Mouse (Mus musculus) hindbrain, embryonic 13.5 days (tissue): ENCODE measurements at regions not wholly inside any gene's neighbourhood (a gene's known extent, or its start where the extent isn't known, plus 50 kb on each side); places are given as distances from the start of the nearest gene placed in this dataset.

Experiments
- ATAC-seq: fragments of 200-750 bp; cut with Nextera tagmentation; 2 replicates; pipeline ENCODE4 v1.8.0; 2017; ENCODE audit warnings: moderate TSS enrichment; ENCODE audit not compliant: low FRiP score
- H3K27ac ChIP-seq: fragments of 300-500 bp; sonication (generic); 2 replicates; pipeline ENCODE4 v1.5.1; 2015; ENCODE audit warnings: inconsistent platforms, mild to moderate bottlenecking, moderate library complexity
- H3K27me3 ChIP-seq: fragments of 300-500 bp; sonication (generic); 2 replicates; pipeline ENCODE4 v1.6.1; 2015; ENCODE audit warnings: mild to moderate bottlenecking, inconsistent platforms
- H3K36me3 ChIP-seq: fragments of 300-500 bp; sonication (generic); 2 replicates; pipeline ENCODE4 v1.6.1; 2015; ENCODE audit warnings: mild to moderate bottlenecking, inconsistent platforms
- H3K4me1 ChIP-seq: fragments of 300-500 bp; sonication (generic); replicated peaks from 2 replicates; pipeline ENCODE4 v1.6.1; 2015; ENCODE audit warnings: inconsistent platforms
- H3K4me2 ChIP-seq: fragments of 300-500 bp; sonication (generic); 2 replicates; pipeline ENCODE4 v1.6.1; 2015; ENCODE audit warnings: inconsistent platforms, mild to moderate bottlenecking, moderate library complexity
- H3K4me3 ChIP-seq: fragments of 300-500 bp; sonication (generic); 2 replicates; pipeline ENCODE4 v1.5.1; 2015; ENCODE audit warnings: mild to moderate bottlenecking, inconsistent platforms
- H3K9ac ChIP-seq: fragments of 300-500 bp; sonication (generic); 2 replicates; pipeline ENCODE4 v1.6.1; 2015; ENCODE audit warnings: mild to moderate bottlenecking, inconsistent platforms
- H3K9me3 ChIP-seq: fragments of 300-500 bp; sonication (generic); 2 replicates; pipeline ENCODE4 v1.6.1; 2016; ENCODE audit warnings: inconsistent platforms
- WGBS: fragments of 180-500 bp; shearing (Covaris S2); methylation state at CpG from one replicate; pipeline ENCODE4 v1.1.7; 2015; 5-methylcytosine and 5-hydroxymethylcytosine counted together

- 81% methylated on average over 2 of the region's 2 CpGs for WGBS
- no peak for ATAC-seq
These were observed 2005.4 kb upstream of the Lrrc6 start for GRCm38 (mm10) chr15:68506093-68506492.

GRCm38 (mm10) chr15:68496438-68496837, 1995.7 kb upstream of the Lrrc6 start:
- H3K36me3 ChIP-seq, result no peaks in the 10 kb centered on the region
- no peak overlapping the region for H3K27ac ChIP-seq
- no peaks in the 10 kb centered on the region for H3K9me3 ChIP-seq
- no peak overlapping the region for H3K9ac ChIP-seq
- WGBS, result 90% methylated on average over 2 of the region's 2 CpGs
- H3K4me3 ChIP-seq, result no peak overlapping the region
- no peaks in the 10 kb centered on the region for H3K27me3 ChIP-seq
- H3K4me2 ChIP-seq, result no peak overlapping the region
- no peak for ATAC-seq
- no peaks in the 10 kb centered on the region for H3K4me1 ChIP-seq

More at GRCm38 (mm10) chr15:68506093-68506492, 2005.4 kb upstream of the Lrrc6 start:
- H3K9me3 ChIP-seq, result no peaks in the 10 kb centered on the region
- no peaks in the 10 kb centered on the region for H3K27me3 ChIP-seq
- no peak overlapping the region for H3K4me3 ChIP-seq
- H3K4me1 ChIP-seq, result peaks cover 13% of the 10 kb centered on the region
- H3K4me2 ChIP-seq, result no peak overlapping the region
- no peaks in the 10 kb centered on the region for H3K36me3 ChIP-seq
- H3K27ac ChIP-seq, result no peak overlapping the region
- H3K9ac ChIP-seq, result no peak overlapping the region

- no peaks in the 10 kb centered on the region for H3K36me3 ChIP-seq
- WGBS, result 89% methylated on average over 1 of the region's 1 CpGs
These were observed 1984.1 kb upstream of the Lrrc6 start for GRCm38 (mm10) chr15:68484789-68485188.

GRCm38 (mm10) chr15:68477745-68478144, 1977.0 kb upstream of the Lrrc6 start:
- WGBS, result 91% methylated on average over 5 of the region's 5 CpGs
- Histone ChIP-seq H3K4me1 (no peaks in the 10 kb centered on the region), H3K27me3 (no peaks in the 10 kb centered on the region), H3K4me3 (no peak overlapping the region), H3K9ac (no peak overlapping the region), H3K36me3 (no peaks in the 10 kb centered on the region), H3K27ac (no peak overlapping the region), H3K9me3 (no peaks in the 10 kb centered on the region), H3K4me2 (no peak overlapping the region)
- ATAC-seq, result no peak

More at GRCm38 (mm10) chr15:68484789-68485188, 1984.1 kb upstream of the Lrrc6 start:
- Histone ChIP-seq H3K4me2 (no peak overlapping the region), H3K27me3 (no peaks in the 10 kb centered on the region), H3K9ac (no peak overlapping the region), H3K4me1 (no peaks in the 10 kb centered on the region), H3K27ac (no peak overlapping the region), H3K9me3 (no peaks in the 10 kb centered on the region), H3K4me3 (no peak overlapping the region)
- ATAC-seq, result no peak

- 93% methylated on average over 4 of the region's 4 CpGs for WGBS
- H3K9ac ChIP-seq, result no peak overlapping the region
- H3K27me3 ChIP-seq, result no peaks in the 10 kb centered on the region
- H3K9me3 ChIP-seq, result no peaks in the 10 kb centered on the region
- H3K36me3 ChIP-seq, result no peaks in the 10 kb centered on the region
- no peak overlapping the region for H3K4me2 ChIP-seq
- no peak overlapping the region for H3K27ac ChIP-seq
- no peaks in the 10 kb centered on the region for H3K4me1 ChIP-seq
- no peak overlapping the region for H3K4me3 ChIP-seq
- no peak for ATAC-seq
These were observed 1971.2 kb upstream of the Lrrc6 start for GRCm38 (mm10) chr15:68471928-68472327.

- no peak overlapping the region for H3K4me3 ChIP-seq
- H3K4me2 ChIP-seq, result no peak overlapping the region
- H3K9ac ChIP-seq, result no peak overlapping the region
- H3K36me3 ChIP-seq, result no peaks in the 10 kb centered on the region
- no peaks in the 10 kb centered on the region for H3K4me1 ChIP-seq
- no peaks in the 10 kb centered on the region for H3K9me3 ChIP-seq
- WGBS, result 76% methylated on average over 3 of the region's 3 CpGs
- no peak for ATAC-seq
- H3K27ac ChIP-seq, result no peak overlapping the region
- no peaks in the 10 kb centered on the region for H3K27me3 ChIP-seq
These were observed 1962.1 kb upstream of the Lrrc6 start for GRCm38 (mm10) chr15:68462851-68463250.

- Histone ChIP-seq H3K4me1 (no peaks in the 10 kb centered on the region), H3K27me3 (no peaks in the 10 kb centered on the region), H3K36me3 (no peaks in the 10 kb centered on the region), H3K4me2 (no peak overlapping the region), H3K9ac (no peak overlapping the region), H3K4me3 (no peak overlapping the region), H3K9me3 (no peaks in the 10 kb centered on the region), H3K27ac (no peak overlapping the region)
- no peak for ATAC-seq
- WGBS, result 64% methylated on average over 2 of the region's 2 CpGs
These were observed 1956.5 kb upstream of the Lrrc6 start for GRCm38 (mm10) chr15:68457239-68457638.

- 47% methylated on average over 2 of the region's 2 CpGs for WGBS
- H3K4me2 ChIP-seq, result no peak overlapping the region
- no peak overlapping the region for H3K27ac ChIP-seq
- H3K9me3 ChIP-seq, result no peaks in the 10 kb centered on the region
- H3K4me3 ChIP-seq, result no peak overlapping the region
- H3K36me3 ChIP-seq, result no peaks in the 10 kb centered on the region
- H3K4me1 ChIP-seq, result no peaks in the 10 kb centered on the region
- H3K27me3 ChIP-seq, result no peaks in the 10 kb centered on the region
- no peak for ATAC-seq
- no peak overlapping the region for H3K9ac ChIP-seq
These were observed 1951.3 kb upstream of the Lrrc6 start for GRCm38 (mm10) chr15:68451971-68452370.

GRCm38 (mm10) chr15:68445341-68445740, 1944.6 kb upstream of the Lrrc6 start:
- Histone ChIP-seq H3K4me1 (no peaks in the 10 kb centered on the region), H3K9me3 (no peaks in the 10 kb centered on the region), H3K4me2 (no peak overlapping the region), H3K27ac (no peak overlapping the region), H3K4me3 (no peak overlapping the region), H3K27me3 (no peaks in the 10 kb centered on the region), H3K9ac (no peak overlapping the region), H3K36me3 (no peaks in the 10 kb centered on the region)
- no peak for ATAC-seq
- WGBS, result 77% methylated on average over 7 of the region's 7 CpGs

- Histone ChIP-seq H3K9ac (no peak overlapping the region), H3K27ac (no peak overlapping the region), H3K4me3 (no peak overlapping the region), H3K4me2 (no peak overlapping the region), H3K36me3 (no peaks in the 10 kb centered on the region), H3K4me1 (no peaks in the 10 kb centered on the region), H3K27me3 (no peaks in the 10 kb centered on the region), H3K9me3 (no peaks in the 10 kb centered on the region)
- no peak for ATAC-seq
- 51% methylated on average over 9 of the region's 9 CpGs for WGBS
These were observed 1939.9 kb upstream of the Lrrc6 start for GRCm38 (mm10) chr15:68440636-68441035.

GRCm38 (mm10) chr15:68435961-68436360, 1935.3 kb upstream of the Lrrc6 start:
- Histone ChIP-seq H3K27me3 (0 out of 2 replicates have a peak, but pooled peaks cover 2% of the 10 kb centered on the region), H3K4me1 (no peaks in the 10 kb centered on the region)

GRCm38 (mm10) chr15:68431251-68431650, 1930.5 kb upstream of the Lrrc6 start:
- 77% methylated on average over 2 of the region's 2 CpGs for WGBS
- Histone ChIP-seq H3K27ac (no peak overlapping the region), H3K36me3 (no peaks in the 10 kb centered on the region), H3K4me3 (no peak overlapping the region), H3K4me1 (no peaks in the 10 kb centered on the region), H3K9ac (no peak overlapping the region), H3K4me2 (no peak overlapping the region), H3K9me3 (no peaks in the 10 kb centered on the region), H3K27me3 (0 out of 2 replicates have a peak, but pooled peaks cover 7% of the 10 kb centered on the region)
- ATAC-seq, result no peak

More at GRCm38 (mm10) chr15:68435961-68436360, 1935.3 kb upstream of the Lrrc6 start:
- no peak overlapping the region for H3K9ac ChIP-seq
- H3K36me3 ChIP-seq, result no peaks in the 10 kb centered on the region
- WGBS, result 70% methylated on average over 3 of the region's 3 CpGs
- H3K27ac ChIP-seq, result no peak overlapping the region
- no peak overlapping the region for H3K4me3 ChIP-seq
- no peaks in the 10 kb centered on the region for H3K9me3 ChIP-seq
- no peak for ATAC-seq
- H3K4me2 ChIP-seq, result no peak overlapping the region

- ATAC-seq, result no peak
These were observed 1929.8 kb upstream of the Lrrc6 start for GRCm38 (mm10) chr15:68430486-68430885.

More at GRCm38 (mm10) chr15:68430486-68430885, 1929.8 kb upstream of the Lrrc6 start:
- WGBS, result 68% methylated on average over 4 of the region's 4 CpGs
- H3K27me3 ChIP-seq, result 0 out of 2 replicates have a peak, but pooled peaks cover 7% of the 10 kb centered on the region
- no peak overlapping the region for H3K4me3 ChIP-seq
- H3K9ac ChIP-seq, result no peak overlapping the region
- no peak overlapping the region for H3K4me2 ChIP-seq
- no peaks in the 10 kb centered on the region for H3K4me1 ChIP-seq
- no peaks in the 10 kb centered on the region for H3K36me3 ChIP-seq
- no peaks in the 10 kb centered on the region for H3K9me3 ChIP-seq
- H3K27ac ChIP-seq, result no peak overlapping the region
